Mouse (Mus musculus) liver, postnatal 0 days (tissue): ENCODE results near the gene Il11.

ENCODE experiments used
- CTCF ChIP-seq: sonication (generic); IDR thresholded peaks from 2 replicates; pipeline ENCODE4 v1.5.1; 2016; ENCODE audit warnings: antibody characterized with exemption, low read depth
- EP300 ChIP-seq: IDR thresholded peaks from 2 replicates; pipeline ENCODE4 v1.6.1; 2016; ENCODE audit warnings: antibody characterized with exemption, low read depth, mild to moderate bottlenecking

DNA sequence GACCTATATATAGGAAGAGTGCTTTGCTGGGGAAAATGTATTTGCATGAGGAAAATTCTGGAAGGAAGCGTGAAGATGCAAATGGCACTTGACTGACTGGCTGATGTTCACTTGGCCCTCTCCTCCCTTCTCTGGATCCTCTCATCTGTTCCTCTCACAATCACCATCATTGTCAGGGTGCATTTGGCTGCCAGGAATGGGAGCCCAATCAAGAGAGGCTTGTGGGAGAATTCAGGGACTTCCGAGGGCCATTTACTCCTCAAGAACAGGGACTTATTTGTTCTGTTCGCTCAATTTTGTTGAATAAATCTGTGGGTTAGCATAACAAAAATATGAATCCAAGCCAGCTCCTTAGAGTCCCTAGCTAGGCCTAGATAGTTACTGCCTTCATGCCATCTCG is 39.0 kb upstream of the Il11 start:
- TF ChIP-seq CTCF (no peak), EP300 (no peak)
